Mouse (Mus musculus): ENCODE data around the gene Ino80b. TPM values are rescaled to one million over a fixed set of nuclear protein-coding genes. Genes with fewer than 3 reads are reported as not detected.

Ino80b gene
- polyA plus RNA-seq, 1 experiment: 25.1 TPM

GRCm38 (mm10) chr6:83115011-83115671, 10.1 kb downstream of the Ino80b start, which contains the start of gene Mogs:
Gene Mogs (plus strand): TSS chr6:83115496.
- Histone ChIP-seq H3K4me3 (ENCODE audit: insufficient read depth, low read length) (peak within 1 kb of the TSS; percentile 77), H3K4me1 (ENCODE audit: control insufficient read depth, insufficient read depth, low read length) (peaks cover 18% of the 10 kb centered on the region), H3K27ac (ENCODE audit: insufficient read depth, low read depth, low read length) (peak within 1 kb of the TSS; percentile 73)
- no peak for TF ChIP-seq CTCF (IDR thresholded peaks at IDR 0.05; ENCODE audit: low read depth, low read length)
- no peak for TF ChIP-seq POLR2A (IDR thresholded peaks at IDR 0.05; ENCODE audit: borderline replicate concordance, low read depth, low read length)

GRCm38 (mm10) chr6:83111510-83112136, 13.6 kb downstream of the Ino80b start:
- TF ChIP-seq CTCF (IDR thresholded peaks at IDR 0.05; ENCODE audit: low read depth, low read length): no peak
- TF ChIP-seq POLR2A (IDR thresholded peaks at IDR 0.05; ENCODE audit: borderline replicate concordance, low read depth, low read length): no peak
- Histone ChIP-seq H3K4me1 (ENCODE audit: control insufficient read depth, insufficient read depth, low read length) (peaks cover 14% of the 10 kb centered on the region), H3K4me3 (ENCODE audit: insufficient read depth, low read length) (no peak overlapping the region), H3K27ac (ENCODE audit: insufficient read depth, low read depth, low read length) (no peak overlapping the region)

- TF ChIP-seq CTCF (IDR thresholded peaks at IDR 0.05; ENCODE audit: low read depth, low read length): no peak
- TF ChIP-seq POLR2A (IDR thresholded peaks at IDR 0.05; ENCODE audit: borderline replicate concordance, low read depth, low read length): no peak
- peaks cover 7% of the 10 kb centered on the region for H3K4me1 ChIP-seq (ENCODE audit: control insufficient read depth, insufficient read depth, low read length)
- H3K4me3 ChIP-seq (ENCODE audit: insufficient read depth, low read length): peak within 1 kb of the TSS; percentile 89
- H3K27ac ChIP-seq (ENCODE audit: insufficient read depth, low read depth, low read length): peak within 1 kb of the TSS; percentile 70
Measured at GRCm38 (mm10) chr6:83108762-83109668, 16.2 kb downstream of the Ino80b start, which contains the start of gene Mrpl53. Gene Mrpl53 (plus strand): TSS chr6:83109040.

- no peak overlapping the region for H3K27ac ChIP-seq (ENCODE audit: insufficient read depth, low read depth, low read length)
- peaks cover 10% of the 10 kb centered on the region for H3K4me1 ChIP-seq (ENCODE audit: control insufficient read depth, insufficient read depth, low read length)
- TF ChIP-seq POLR2A (IDR thresholded peaks at IDR 0.05; ENCODE audit: borderline replicate concordance, low read depth, low read length): no peak
- TF ChIP-seq CTCF (IDR thresholded peaks at IDR 0.05; ENCODE audit: low read depth, low read length): peak; percentile 54; the same call in 1 of the 2 replicates
- H3K4me3 ChIP-seq (ENCODE audit: insufficient read depth, low read length): peak overlapping the region; percentile 89
Measured at GRCm38 (mm10) chr6:83107566-83108400, 17.4 kb downstream of the Ino80b start.

- Histone ChIP-seq H3K27ac (ENCODE audit: insufficient read depth, low read depth, low read length) (no peak overlapping the region), H3K4me1 (ENCODE audit: control insufficient read depth, insufficient read depth, low read length) (peaks cover 13% of the 10 kb centered on the region), H3K4me3 (ENCODE audit: insufficient read depth, low read length) (no peak overlapping the region)
- TF ChIP-seq CTCF (IDR thresholded peaks at IDR 0.05; ENCODE audit: low read depth, low read length) (no peak), POLR2A (IDR thresholded peaks at IDR 0.05; ENCODE audit: borderline replicate concordance, low read depth, low read length) (no peak)
Measured at GRCm38 (mm10) chr6:83104158-83104557, 21.1 kb downstream of the Ino80b start.

GRCm38 (mm10) chr6:83103130-83103650, 22.0 kb downstream of the Ino80b start:
- H3K4me1 ChIP-seq (ENCODE audit: control insufficient read depth, insufficient read depth, low read length): peaks cover 13% of the 10 kb centered on the region
- no peak overlapping the region for H3K27ac ChIP-seq (ENCODE audit: insufficient read depth, low read depth, low read length)
- TF ChIP-seq POLR2A (IDR thresholded peaks at IDR 0.05; ENCODE audit: borderline replicate concordance, low read depth, low read length) (no peak), CTCF (IDR thresholded peaks at IDR 0.05; ENCODE audit: low read depth, low read length) (no peak)
- H3K4me3 ChIP-seq (ENCODE audit: insufficient read depth, low read length): no peak overlapping the region

- H3K4me3 ChIP-seq (ENCODE audit: insufficient read depth, low read length): peak overlapping the region; percentile 87
- H3K4me1 ChIP-seq (ENCODE audit: control insufficient read depth, insufficient read depth, low read length): peaks cover 10% of the 10 kb centered on the region
- H3K27ac ChIP-seq (ENCODE audit: insufficient read depth, low read depth, low read length): peak overlapping the region; percentile 76
- TF ChIP-seq CTCF (IDR thresholded peaks at IDR 0.05; ENCODE audit: low read depth, low read length) (no peak), POLR2A (IDR thresholded peaks at IDR 0.05; ENCODE audit: borderline replicate concordance, low read depth, low read length) (no peak)
Measured at GRCm38 (mm10) chr6:83101688-83102556, 23.3 kb downstream of the Ino80b start.

- Histone ChIP-seq H3K27ac (ENCODE audit: insufficient read depth, low read depth, low read length) (peak within 1 kb of the TSS; percentile 76), H3K4me3 (ENCODE audit: insufficient read depth, low read length) (peak within 1 kb of the TSS; percentile 87), H3K4me1 (ENCODE audit: control insufficient read depth, insufficient read depth, low read length) (peaks cover 10% of the 10 kb centered on the region)
- TF ChIP-seq CTCF (IDR thresholded peaks at IDR 0.05; ENCODE audit: low read depth, low read length) (peak; percentile 64), POLR2A (IDR thresholded peaks at IDR 0.05; ENCODE audit: borderline replicate concordance, low read depth, low read length) (no peak)
Measured at GRCm38 (mm10) chr6:83101316-83101687, 23.9 kb downstream of the Ino80b start, which contains the start of the genes Ccdc142 and Gm42688. Gene Ccdc142 (plus strand): TSS chr6:83101601. Gene Gm42688 (plus strand): TSS chr6:83101617.

Measured in bone marrow macrophage, adult 2 months (primary cell).